Mouse (Mus musculus) heart, postnatal 4 days (tissue): ENCODE results near the gene H2-Eb2. TPM values are rescaled to one million over a fixed set of nuclear protein-coding genes. Genes with fewer than 3 reads are reported as not detected.

Experiments
- DNase-seq: peaks from one replicate; pipeline ENCODE4 v3.0.0; 2021
- total RNA-seq, 2 experiments: library from RNA; stranded (reverse); gene quantifications; 2 replicates each; pipeline ENCODE4 v1.2.3; 2021

The H2-Eb2 gene
- not detected for total RNA-seq

DNA sequence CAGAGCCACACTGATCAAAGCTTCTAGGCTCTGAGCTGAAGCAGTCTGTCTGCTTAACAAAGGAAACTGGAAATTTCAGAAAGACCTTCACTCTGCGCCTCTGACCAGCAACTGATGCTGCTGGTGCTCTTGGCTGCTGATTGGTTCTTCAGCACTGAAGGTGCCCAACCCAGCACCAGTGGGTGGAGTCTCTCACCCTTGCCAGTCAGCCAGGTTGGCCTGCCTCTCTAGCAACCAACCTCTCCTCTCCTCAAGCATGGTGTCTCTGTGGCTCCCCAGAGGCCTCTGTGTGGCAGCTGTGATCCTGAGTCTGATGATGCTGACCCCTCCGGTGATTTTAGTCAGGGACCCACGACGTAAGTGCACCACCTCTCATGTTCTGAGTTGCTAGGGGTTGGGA lies at the start of gene H2-Eb2:
H2-Eb2 (plus strand) TSS at position 230 of the 400 bp plus-strand sequence.
- no peak for DNase-seq

DNA sequence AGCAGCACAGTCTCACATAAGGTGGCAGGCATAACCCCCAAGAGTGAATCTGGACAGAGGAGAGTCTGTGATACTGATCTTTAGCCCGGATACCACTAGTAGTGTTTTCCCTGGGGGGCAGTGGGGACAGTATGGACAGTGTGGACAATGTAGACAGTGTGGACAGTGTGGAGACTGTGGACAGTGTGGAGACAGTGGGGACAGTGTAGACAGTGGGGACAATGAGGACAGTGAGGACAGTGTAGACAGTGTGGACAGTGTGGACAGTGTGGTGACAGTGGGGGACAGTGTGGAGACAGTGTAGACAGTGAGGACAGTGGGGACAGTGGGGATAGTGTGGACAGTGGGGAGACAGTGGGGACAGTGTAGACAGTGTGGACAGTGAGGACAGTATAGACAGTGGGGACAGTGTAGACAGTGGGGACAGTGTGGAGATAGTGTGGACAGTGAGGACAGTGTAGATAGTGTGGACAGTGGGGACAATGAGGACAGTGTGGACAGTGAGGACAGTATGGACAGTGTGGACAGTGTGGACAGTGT lies 44.9 kb upstream of the H2-Eb2 start:
- DNase-seq = no peak

DNA sequence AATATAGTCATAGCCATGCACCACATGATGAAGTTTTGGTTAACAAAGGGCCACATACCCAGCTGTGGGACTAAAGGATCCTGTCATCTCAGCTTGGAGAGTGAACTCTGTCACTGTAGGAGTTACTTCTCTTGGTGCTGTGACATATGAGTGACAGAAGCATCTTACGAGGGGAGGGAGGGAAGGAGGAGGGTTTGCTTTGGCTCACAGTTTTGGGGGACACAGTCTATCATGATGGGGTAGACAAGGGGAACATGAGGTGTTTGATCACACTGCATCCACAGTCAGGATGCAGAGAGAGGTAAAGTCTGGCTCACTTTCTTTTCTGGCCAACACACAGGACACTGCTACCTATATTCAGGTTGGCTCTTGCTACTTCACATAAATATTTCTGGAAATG lies 43.6 kb upstream of the H2-Eb2 start:
- no peak for DNase-seq

DNA sequence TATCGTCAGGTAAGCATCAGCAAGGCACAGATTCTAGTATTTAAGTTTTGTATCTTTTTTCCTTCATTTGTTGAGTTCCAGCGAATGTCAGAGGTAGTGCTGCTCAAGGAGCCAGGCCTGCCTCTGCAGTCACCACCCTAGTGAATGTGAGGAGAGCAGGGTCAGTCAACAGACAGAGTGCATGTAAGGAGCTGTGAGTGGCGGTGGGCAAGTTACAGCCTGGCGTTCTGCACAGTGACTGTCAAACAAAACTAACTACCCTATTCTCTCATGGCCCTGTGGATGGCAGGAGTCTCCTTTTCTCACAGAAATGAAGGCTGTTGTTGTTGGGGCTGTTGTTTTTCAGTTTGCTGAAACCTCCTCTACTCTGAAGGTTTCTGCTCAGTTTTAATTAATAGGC lies 40.1 kb upstream of the H2-Eb2 start:
- DNase-seq = no peak

- peak; percentile 32 for DNase-seq
These were observed 39.6 kb upstream of the H2-Eb2 start for GRCm38 (mm10) chr17:34285848-34286247.

GRCm38 (mm10) chr17:34286501-34286900 lies 39.0 kb upstream of the H2-Eb2 start:
- DNase-seq = no peak

GRCm38 (mm10) chr17:34286999-34287398 lies 38.5 kb upstream of the H2-Eb2 start:
- no peak for DNase-seq

DNA sequence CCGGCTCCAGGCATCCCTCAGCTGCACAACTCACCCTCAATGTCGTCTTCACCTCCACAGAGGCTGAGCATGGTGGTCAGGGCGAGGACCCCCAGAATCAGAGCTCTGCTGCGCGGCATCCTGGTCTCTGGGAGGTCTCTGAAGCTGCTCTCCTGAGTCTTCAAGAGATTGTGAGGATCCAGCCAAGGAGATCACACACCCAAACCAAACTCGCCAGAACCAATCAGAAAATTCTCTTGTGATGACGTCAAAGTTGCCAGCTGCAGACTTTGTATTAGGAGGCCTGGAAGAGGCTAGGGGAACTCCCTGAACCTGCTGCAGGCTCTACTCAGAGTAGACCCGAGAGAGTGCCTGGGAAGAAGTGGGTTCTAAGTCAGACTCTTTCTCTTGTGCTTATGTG lies 37.8 kb upstream of the H2-Eb2 start, which contains the start of gene H2-Aa:
H2-Aa (minus strand) TSS at position 176 of the 400 bp plus-strand sequence.
- peak; percentile 88 for DNase-seq

DNA sequence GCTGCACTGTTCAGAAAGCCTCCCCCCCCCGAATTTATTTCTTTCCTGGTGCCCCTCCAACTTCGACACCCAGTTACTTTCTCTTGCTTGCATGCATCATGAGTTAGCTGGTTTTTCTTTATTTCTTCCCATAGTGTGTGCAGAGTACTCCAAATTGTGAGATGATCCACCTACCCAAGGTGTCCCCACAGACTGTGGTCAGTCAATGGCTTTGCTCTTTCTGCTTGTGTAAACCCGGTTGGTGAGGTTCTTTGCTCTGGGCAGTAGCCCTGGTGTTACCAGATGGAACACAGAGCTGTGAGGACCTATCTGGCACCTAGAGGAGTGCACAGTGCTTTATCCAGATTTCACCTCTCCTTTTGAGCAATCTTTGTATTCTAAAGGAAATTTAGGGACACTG lies 37.3 kb upstream of the H2-Eb2 start:
- no peak for DNase-seq

GRCm38 (mm10) chr17:34291609-34292008 lies 33.9 kb upstream of the H2-Eb2 start:
- DNase-seq = peak; percentile 83

GRCm38 (mm10) chr17:34292570-34292969 lies 32.9 kb upstream of the H2-Eb2 start:
- DNase-seq = no peak

DNA sequence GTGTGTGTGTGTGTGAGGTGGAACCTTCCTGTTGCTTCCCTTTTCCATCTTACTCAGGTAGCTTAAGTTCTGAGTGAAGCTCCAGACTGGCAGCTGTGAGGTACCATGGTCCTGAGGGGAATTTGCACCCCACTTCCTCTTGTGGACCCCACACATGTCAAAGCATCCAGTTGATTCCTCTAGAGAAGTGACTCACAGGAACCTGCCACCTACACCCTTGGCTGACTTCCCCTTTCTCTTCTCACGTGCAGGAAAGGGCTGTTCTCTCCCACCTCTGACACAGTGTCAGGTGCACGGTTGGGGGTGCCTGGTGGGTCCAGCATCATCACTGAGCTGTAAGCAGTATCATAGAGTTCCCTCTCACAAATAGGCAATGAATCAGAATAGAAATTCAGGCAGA lies 31.9 kb upstream of the H2-Eb2 start:
- no peak for DNase-seq

GRCm38 (mm10) chr17:34294249-34294648 lies 31.2 kb upstream of the H2-Eb2 start:
- DNase-seq = no peak

- no peak for DNase-seq
These were observed 30.2 kb upstream of the H2-Eb2 start for GRCm38 (mm10) chr17:34295307-34295706.

DNA sequence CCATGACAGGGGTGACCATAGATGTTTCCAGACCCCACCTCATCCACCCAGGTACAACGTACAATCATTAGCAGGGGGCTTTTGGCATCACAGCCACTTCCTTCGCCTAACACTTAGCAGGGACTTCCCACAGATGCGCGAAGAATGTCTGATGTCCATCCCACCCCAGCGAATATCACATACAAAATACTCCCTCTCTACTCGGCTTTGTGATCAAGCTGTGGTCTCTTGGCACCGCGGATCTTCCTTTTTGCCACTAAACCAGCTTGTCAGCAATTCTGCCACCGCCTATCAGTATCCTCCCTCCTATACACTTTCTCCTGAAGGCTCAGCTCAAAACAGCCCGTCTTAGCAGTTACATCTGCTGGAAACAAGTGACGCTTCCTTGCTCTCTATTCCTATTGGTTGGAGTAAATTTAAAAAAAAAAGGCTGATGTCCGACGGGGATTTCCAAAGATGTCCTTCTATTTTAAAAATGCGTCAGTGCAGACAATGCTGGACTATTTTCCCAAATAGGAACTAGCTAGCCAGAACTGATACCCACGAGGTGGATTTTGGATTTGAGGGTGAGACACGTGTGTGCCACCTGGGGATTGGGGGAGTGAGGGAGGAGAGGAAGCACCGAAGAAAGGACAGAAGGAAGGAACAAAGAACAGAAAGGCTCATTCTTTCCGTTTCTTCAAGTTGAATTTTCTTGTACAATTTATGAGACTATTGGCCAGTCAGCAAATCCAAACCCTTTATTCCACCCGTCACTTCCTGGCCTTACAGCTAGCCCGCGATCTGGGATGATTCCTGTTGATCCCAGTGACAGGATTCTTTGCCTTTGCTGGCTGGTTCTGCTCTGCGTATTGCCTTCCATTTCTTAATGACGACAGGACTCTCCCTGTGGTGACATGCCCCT lies 29.3 kb upstream of the H2-Eb2 start:
- peak; percentile 40 for DNase-seq

DNA sequence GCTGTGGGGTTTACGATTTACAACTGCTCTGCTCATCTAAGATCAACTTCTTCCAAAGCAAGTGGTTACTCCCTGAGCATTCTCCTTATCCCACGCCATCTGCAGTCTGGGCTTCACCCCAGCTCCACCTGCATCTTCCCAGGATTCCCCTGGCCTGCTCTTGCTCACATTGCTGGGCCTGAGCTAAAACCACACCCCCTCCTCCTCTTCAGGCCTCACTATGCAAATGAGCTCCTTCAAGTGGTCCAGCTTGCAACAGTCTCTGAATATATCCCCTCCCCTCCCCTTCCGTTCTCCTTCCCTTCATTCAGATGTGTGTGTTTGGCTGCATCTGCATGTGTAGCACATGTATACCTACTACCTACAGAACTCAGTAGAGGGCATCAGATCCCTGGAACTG lies 26.1 kb upstream of the H2-Eb2 start:
- no peak for DNase-seq

DNA sequence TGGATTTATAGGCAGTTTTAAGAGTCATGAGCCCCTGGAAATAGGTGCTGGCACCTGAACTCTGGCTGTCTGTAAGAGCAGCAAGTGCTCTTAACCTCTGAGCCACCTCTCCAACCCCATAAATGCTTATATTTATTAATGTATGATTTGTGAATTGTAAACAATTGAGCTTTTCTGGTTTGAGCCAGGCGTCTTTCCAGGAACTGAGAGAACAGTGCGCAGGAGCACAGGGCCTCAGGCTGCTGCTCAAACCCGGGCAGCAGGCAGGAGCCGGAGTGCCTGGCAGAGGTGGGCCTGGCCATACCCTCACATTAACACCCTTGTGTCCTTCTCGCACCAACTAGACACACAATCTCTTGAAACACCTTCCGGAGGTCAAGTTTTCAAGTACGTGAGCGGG lies 25.4 kb upstream of the H2-Eb2 start:
- DNase-seq = no peak

GRCm38 (mm10) chr17:34300691-34301566 lies 24.5 kb upstream of the H2-Eb2 start:
- no peak for DNase-seq

GRCm38 (mm10) chr17:34301670-34302190 lies 23.7 kb upstream of the H2-Eb2 start:
- DNase-seq = no peak

DNA sequence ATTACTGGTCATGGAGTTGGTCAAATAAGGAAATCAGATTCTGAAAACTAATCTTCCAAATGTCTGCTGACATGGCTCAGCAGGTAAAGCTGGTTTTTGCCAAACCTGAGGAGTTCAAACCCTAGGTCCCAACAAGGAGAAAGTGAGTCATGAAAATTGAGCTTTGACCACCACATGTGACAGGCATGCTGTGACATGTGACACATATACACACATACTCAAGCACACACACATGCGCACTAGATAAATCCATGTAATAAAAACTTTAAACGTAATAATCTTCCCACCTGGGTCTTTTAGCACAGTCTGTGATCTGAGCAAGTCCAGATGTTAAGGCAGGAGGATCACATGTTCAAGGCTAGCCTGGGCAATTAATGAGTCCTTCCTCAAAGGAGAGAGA lies 21.7 kb upstream of the H2-Eb2 start:
- DNase-seq = no peak

GRCm38 (mm10) chr17:34304751-34305150 lies 20.7 kb upstream of the H2-Eb2 start:
- DNase-seq = peak; percentile 77

DNA sequence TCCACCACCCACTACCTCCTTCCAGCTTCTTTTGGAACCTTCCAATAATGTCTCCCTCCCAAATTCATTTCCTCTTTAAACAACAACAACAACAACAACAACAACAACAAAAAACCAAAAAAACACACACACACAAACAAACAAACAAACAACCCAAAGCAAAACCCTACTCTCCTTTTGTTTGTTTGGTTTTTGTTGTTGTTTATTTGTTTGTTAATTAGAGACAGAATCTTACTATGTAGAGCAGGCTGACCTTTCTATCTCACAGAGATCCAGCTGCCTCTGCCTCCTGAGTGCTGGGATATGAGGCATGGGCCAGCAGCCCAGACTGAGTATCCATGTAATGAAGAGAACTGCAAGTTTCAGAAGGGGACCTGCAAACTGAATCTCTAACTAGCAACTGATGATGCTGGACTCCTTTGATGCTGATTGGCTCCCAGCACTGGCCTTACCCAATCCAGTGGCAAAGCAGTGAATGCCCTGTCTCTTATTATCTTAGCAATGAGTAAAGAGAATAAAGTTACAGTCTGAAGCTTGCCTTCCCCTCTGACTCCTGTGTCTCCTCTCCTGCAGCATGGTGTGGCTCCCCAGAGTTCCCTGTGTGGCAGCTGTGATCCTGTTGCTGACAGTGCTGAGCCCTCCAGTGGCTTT lies 20.0 kb upstream of the H2-Eb2 start, which contains the start of gene H2-Eb1:
H2-Eb1 (plus strand) TSS at position 488 of the 651 bp plus-strand sequence.
- DNase-seq = peak; percentile 89
